In genomic region chr17:33781124-33781977, GRCm38 (mm10) we compare ENCODE assay signal across 8 mouse cellular contexts. TPM values are rescaled to one million over a fixed set of nuclear protein-coding genes. Genes with fewer than 3 reads are reported as not detected.
DNase-seq lines count a peak whose midpoint lies in the region; ATAC-seq and TF ChIP-seq lines count a peak whose summit lies in the region.

TSS of gene Angptl4 (minus strand) at chr17:33781830.

- H3K4me3 ChIP-seq in bone marrow, adult 2 months (replicated peaks; ENCODE audit: control insufficient read depth, low read depth, low read length) = peak within 1 kb of the TSS; percentile 57
- H3K4me3 ChIP-seq in forebrain, embryonic 13.5 days = peak within 1 kb of the TSS; percentile 46
- H3K4me3 ChIP-seq in lung, embryonic 14.5 days (ENCODE audit: low read depth, low read length) = peak within 1 kb of the TSS; percentile 52

- DNase-seq in heart, postnatal 14 days = peak; percentile 78 to 86
- no peak for DNase-seq in large intestine, adult 2 months (ENCODE audit: low read depth, low spot score)
- DNase-seq in lung, embryonic 14.5 days = peak; percentile 82
- peak; percentile 76 for DNase-seq in thymus, postnatal 0 days (ENCODE audit: low spot score)

- peaks cover 10% of the 10 kb centered on the region; the same call in 1 of the 2 replicates for H3K27me3 ChIP-seq in forebrain, embryonic 13.5 days
- no peaks in the 10 kb centered on the region for H3K27me3 ChIP-seq in lung, embryonic 14.5 days (ENCODE audit: insufficient read depth, low read length)

- peak within 1 kb of the TSS; percentile 85 for H3K4me2 ChIP-seq in forebrain, embryonic 13.5 days
- H3K4me2 ChIP-seq in lung, embryonic 14.5 days = peak within 1 kb of the TSS; percentile 76

- H3K9me3 ChIP-seq in forebrain, embryonic 13.5 days (replicated peaks) = no peaks in the 10 kb centered on the region
- no peaks in the 10 kb centered on the region for H3K9me3 ChIP-seq in lung, embryonic 14.5 days (ENCODE audit: low read depth, low read length)

- H3K9ac ChIP-seq in forebrain, embryonic 13.5 days = peak within 1 kb of the TSS; percentile 58
- H3K9ac ChIP-seq in lung, embryonic 14.5 days = peak within 1 kb of the TSS; percentile 50

- TF ChIP-seq POLR2A in bone marrow, adult 2 months (IDR thresholded peaks at IDR 0.05; ENCODE audit: borderline replicate concordance, control insufficient read depth, low read depth, low read length) = peak; percentile 58; the same call in 1 of the 2 replicates

- TF ChIP-seq CTCF in bone marrow, adult 2 months (IDR thresholded peaks at IDR 0.05; ENCODE audit: control insufficient read depth, insufficient read depth, low read length) = no peak
- TF ChIP-seq CTCF in lung, embryonic 14.5 days (IDR thresholded peaks at IDR 0.05; ENCODE audit: low read depth) = no peak

- intact Hi-C loops in heart, postnatal 14 days (cut with DNase I) = no loop called here

- peak within 1 kb of the TSS; percentile 50 for H3K27ac ChIP-seq in bone marrow, adult 2 months (ENCODE audit: control insufficient read depth, insufficient read depth, low read depth, low read length, poor library complexity)
- no peak within 1 kb of the TSS for H3K27ac ChIP-seq in forebrain, embryonic 13.5 days
- H3K27ac ChIP-seq in lung, embryonic 14.5 days (ENCODE audit: low read depth) = peak within 1 kb of the TSS; percentile 88

- 2% methylated on average over 50 of the region's 50 CpGs for WGBS in bone marrow, adult 2 months
- 1% methylated on average over 50 of the region's 50 CpGs for WGBS in forebrain, embryonic 13.5 days
- 2% methylated on average over 50 of the region's 50 CpGs for WGBS in large intestine, adult 2 months
- WGBS in lung, embryonic 14.5 days = under 1% methylated on average over 50 of the region's 50 CpGs

- no peaks in the 10 kb centered on the region for H3K36me3 ChIP-seq in forebrain, embryonic 13.5 days (ENCODE audit: poor library complexity, severe bottlenecking)
- peaks cover 24% of the 10 kb centered on the region for H3K36me3 ChIP-seq in lung, embryonic 14.5 days (ENCODE audit: insufficient read depth)

- ATAC-seq in CD4-positive, CD25-positive, alpha-beta regulatory T cell, adult 4 months = peak; percentile 74
- peak; percentile 85 for ATAC-seq in forebrain, embryonic 13.5 days
- ATAC-seq in lung, embryonic 14.5 days (ENCODE audit: insufficient read depth) = peak; percentile 66
- peak; percentile 58 for ATAC-seq in neutrophil, adult 5-6 weeks (ENCODE audit: extremely low read depth, insufficient number of reproducible peaks, low FRiP score, poor library complexity, severe bottlenecking)

- H3K4me1 ChIP-seq in bone marrow, adult 2 months (ENCODE audit: control insufficient read depth, insufficient read depth, low read length) = peaks cover 4% of the 10 kb centered on the region
- peaks cover 35% of the 10 kb centered on the region for H3K4me1 ChIP-seq in forebrain, embryonic 13.5 days
- peaks cover 37% of the 10 kb centered on the region for H3K4me1 ChIP-seq in lung, embryonic 14.5 days (ENCODE audit: insufficient read depth)

RNA-seq across cellular contexts. Expression of gene Angptl4, which starts in this region (rescaled TPM):
- polyA plus RNA-seq in CD4-positive, CD25-positive, alpha-beta regulatory T cell, adult 4 months (2017; shearing (Covaris generic)) = 1 to 10 TPM; 4.4 to 6.1 TPM
- polyA plus RNA-seq in bone marrow, adult 2 months (2011; ENCODE audit: insufficient read depth, insufficient read length, low replicate concordance, missing spikeins) = 3.4 and 7.4 TPM in 2 replicates
- 8.6 and 10.0 TPM in 2 replicates for polyA plus RNA-seq in forebrain, embryonic 13.5 days (2015; fragmentation: Nextera tagmentation; extraction: Ambion mirVana)
- 10 to 100 TPM; 20.5 to 31.6 TPM for total RNA-seq in heart, postnatal 14 days (2021)
- 21.9 and 75.2 TPM in 2 replicates for polyA plus RNA-seq in large intestine, adult 2 months (2012; rRNA removed)
- polyA plus RNA-seq in lung, embryonic 14.5 days (2014; fragmentation: Nextera tagmentation; extraction: Ambion mirVana) = 31.9 and 35.4 TPM in 2 replicates
- total RNA-seq in neutrophil, adult 5-6 weeks (2017) = 2.3 TPM in 1 of 2 replicates, not detected in the other
- 28.7 and 36.7 TPM in 2 replicates for polyA plus RNA-seq in thymus, postnatal 0 days (2015; fragmentation: Nextera tagmentation; extraction: Ambion mirVana)
